Mouse (Mus musculus) E14TG2a.4 (cell line): Measurements from ENCODE around the gene Tctex1d1.

Experiments used
- H3K27me3 ChIP-seq: 2 replicates; pipeline ENCODE4 v1.6.1; 2014; ENCODE audit warnings: low read length, control low read depth; ENCODE audit not compliant: insufficient read depth
- H3K36me3 ChIP-seq: 2 replicates; pipeline ENCODE4 v1.6.1; 2014; ENCODE audit warnings: low read length, control low read depth; ENCODE audit not compliant: insufficient read depth
- H3K4me1 ChIP-seq: replicated peaks from 2 replicates; pipeline ENCODE4 v1.6.1; 2014; ENCODE audit warnings: low read depth, low read length, control low read depth
- H3K4me3 ChIP-seq: replicated peaks from 2 replicates; pipeline ENCODE4 v1.5.1; 2014; ENCODE audit warnings: mild to moderate bottlenecking, low read length
- H3K9me3 ChIP-seq: 2 replicates; pipeline ENCODE4 v1.6.1; 2014; ENCODE audit warnings: low read length, control low read depth
- CTCF ChIP-seq: conservative IDR thresholded peaks from 2 replicates; pipeline ENCODE4 v1.5.1; 2014; ENCODE audit warnings: low read length
- NANOG ChIP-seq: IDR thresholded peaks from 2 replicates; pipeline ENCODE4 v1.6.1; 2014; ENCODE audit warnings: borderline replicate concordance, low read length, mixed read lengths
- POU5F1 ChIP-seq: IDR thresholded peaks from 2 replicates; pipeline ENCODE4 v1.6.1; 2014; ENCODE audit warnings: low read length, borderline replicate concordance

The Tctex1d1 gene

DNA sequence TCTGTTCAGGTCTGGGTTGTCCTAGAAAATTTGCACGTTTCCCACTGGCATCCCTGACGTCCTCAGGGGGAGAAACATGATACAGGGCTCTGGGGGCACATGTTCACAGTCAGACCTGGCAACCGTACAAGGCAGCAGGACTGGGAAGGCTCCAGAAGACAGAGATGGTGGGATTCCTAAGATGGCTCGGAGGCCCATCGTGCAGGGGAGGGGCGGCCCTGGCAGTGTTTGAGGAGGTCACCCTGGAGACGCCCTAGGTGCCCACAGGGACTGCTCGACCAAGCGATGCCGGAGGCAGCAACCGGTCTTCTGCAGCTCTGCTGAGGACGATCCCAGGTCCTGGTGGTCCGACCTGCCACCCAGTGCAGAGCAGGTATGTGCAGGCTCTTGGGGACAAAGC lies at the start of gene Tctex1d1:
Gene Tctex1d1 (plus strand): TSS at position 167 of the 400 bp plus-strand sequence.
- Histone ChIP-seq H3K4me3 (peak within 1 kb of the TSS; percentile 62), H3K4me1 (peaks cover 41% of the 10 kb centered on the region)
- TF ChIP-seq CTCF (no peak), NANOG (no peak), POU5F1 (no peak)

DNA sequence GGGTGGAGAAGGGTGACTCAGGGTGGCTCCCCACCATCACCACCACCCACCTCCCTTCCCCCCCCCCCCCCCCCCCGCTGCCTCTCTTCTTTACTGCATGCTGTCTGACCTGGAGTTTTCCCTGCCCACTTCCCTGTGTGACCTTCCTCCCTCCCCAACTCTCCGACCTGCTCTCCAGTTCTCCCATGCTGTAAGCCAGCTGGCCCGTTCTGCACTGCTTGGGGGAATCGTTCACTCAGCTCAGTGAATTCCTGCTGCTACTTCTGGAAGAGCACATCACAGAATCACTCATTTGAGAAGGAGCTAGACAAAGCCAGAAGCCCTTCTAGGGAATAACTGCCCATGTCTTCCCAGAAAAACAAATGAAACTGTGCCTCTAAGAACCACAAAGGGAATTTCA lies 48.9 kb upstream of the Tctex1d1 start:
- H3K4me3 ChIP-seq = no peak overlapping the region
- TF ChIP-seq NANOG = no peak
- TF ChIP-seq CTCF = no peak
- no peak for TF ChIP-seq POU5F1
- no peaks in the 10 kb centered on the region for H3K36me3 ChIP-seq
- no peaks in the 10 kb centered on the region for H3K9me3 ChIP-seq
- H3K4me1 ChIP-seq = no peaks in the 10 kb centered on the region
- no peaks in the 10 kb centered on the region for H3K27me3 ChIP-seq

More for the DNA sequence above, at the start of gene Tctex1d1:
- H3K36me3 ChIP-seq = no peaks in the 10 kb centered on the region
- no peaks in the 10 kb centered on the region for H3K9me3 ChIP-seq
- H3K27me3 ChIP-seq = peaks cover 46% of the 10 kb centered on the region

DNA sequence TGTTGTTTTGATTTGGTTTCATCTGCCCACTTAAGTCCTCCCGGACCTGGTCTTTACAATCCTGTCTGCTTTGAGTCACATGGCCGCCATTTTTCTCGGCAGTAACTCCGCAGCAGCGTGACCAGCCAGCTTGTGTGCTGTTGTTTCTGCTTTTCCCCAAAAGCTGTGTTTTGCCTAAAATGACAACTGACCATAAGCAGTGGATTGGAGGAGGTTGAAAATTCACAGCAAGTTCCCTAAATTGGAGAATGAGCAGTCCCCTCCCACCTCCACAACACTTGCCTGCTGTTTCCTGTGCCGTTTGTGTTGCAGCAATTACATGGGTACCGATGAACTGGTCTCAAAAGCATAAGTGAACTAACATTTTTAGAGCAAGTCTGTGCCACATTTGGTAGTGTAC lies 47.7 kb upstream of the Tctex1d1 start:
- H3K9me3 ChIP-seq = no peaks in the 10 kb centered on the region
- no peak overlapping the region for H3K4me3 ChIP-seq
- H3K27me3 ChIP-seq = no peaks in the 10 kb centered on the region
- TF ChIP-seq CTCF = no peak
- no peak for TF ChIP-seq POU5F1
- TF ChIP-seq NANOG = no peak
- no peaks in the 10 kb centered on the region for H3K36me3 ChIP-seq
- no peaks in the 10 kb centered on the region for H3K4me1 ChIP-seq

DNA sequence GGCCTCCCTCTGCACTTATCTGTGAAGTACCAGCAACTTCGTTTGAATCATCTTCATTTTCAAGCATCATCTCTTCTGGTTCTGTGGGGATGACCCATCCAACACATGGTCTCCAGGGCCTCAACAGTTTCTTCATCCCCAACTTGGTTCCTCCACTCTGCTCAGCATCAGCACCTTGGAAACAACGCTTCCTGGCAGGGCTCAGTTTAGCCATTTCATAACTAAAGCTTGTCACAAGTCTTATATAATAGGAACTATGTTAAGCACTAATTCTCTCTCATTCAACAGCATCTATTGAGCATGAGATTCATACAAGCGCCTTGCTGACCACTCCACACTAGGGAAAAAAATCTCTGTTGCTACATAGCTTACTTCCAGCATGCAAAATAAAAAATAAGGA lies 38.1 kb upstream of the Tctex1d1 start:
- Histone ChIP-seq H3K9me3 (0 out of 2 replicates have a peak, but pooled peaks cover 3% of the 10 kb centered on the region), H3K4me1 (no peaks in the 10 kb centered on the region), H3K4me3 (no peak overlapping the region), H3K36me3 (no peaks in the 10 kb centered on the region), H3K27me3 (no peaks in the 10 kb centered on the region)
- TF ChIP-seq CTCF (no peak), NANOG (no peak), POU5F1 (no peak)

DNA sequence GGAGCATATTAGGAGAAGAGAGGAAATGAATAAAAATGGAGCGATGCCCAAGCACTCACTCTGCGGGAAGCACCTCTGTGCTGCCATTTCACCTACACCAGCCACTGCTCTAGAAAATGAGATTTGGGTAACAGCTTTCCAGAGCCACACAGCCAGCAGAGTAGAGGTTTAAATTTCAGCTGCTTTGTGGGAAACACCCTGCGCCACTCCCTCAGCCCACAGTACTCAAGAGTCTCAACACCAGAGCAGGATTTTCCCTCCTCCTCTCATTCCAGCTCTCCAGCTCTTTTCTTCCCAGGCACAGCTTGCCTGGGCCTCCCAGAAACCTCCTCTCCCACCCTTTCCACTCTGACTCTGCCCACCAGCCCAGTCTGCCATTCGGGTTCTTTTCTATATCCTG lies 37.7 kb upstream of the Tctex1d1 start:
- TF ChIP-seq POU5F1 = no peak
- no peak for TF ChIP-seq NANOG
- TF ChIP-seq CTCF = no peak
- no peaks in the 10 kb centered on the region for H3K4me1 ChIP-seq
- H3K36me3 ChIP-seq = no peaks in the 10 kb centered on the region
- H3K9me3 ChIP-seq = 0 out of 2 replicates have a peak, but pooled peaks cover 3% of the 10 kb centered on the region
- no peaks in the 10 kb centered on the region for H3K27me3 ChIP-seq
- no peak overlapping the region for H3K4me3 ChIP-seq

DNA sequence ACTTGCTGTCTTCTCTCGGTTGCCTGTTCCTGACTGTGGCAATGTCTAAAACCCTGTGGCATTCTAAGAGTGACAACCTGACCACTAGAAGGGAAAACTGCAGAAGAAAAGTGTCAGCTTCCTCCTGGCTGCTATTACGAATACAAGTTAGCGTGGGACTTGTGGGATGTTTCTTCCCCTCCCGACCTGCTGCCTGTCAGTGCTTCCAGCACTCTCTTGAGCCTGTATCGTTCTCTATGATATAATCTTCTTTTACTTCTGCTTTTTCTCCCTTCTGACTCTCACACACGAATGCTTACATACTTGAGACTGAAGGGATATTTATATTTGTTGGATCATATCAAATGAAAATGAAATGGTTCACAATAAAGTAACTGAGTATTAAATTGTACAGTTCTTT lies 34.1 kb upstream of the Tctex1d1 start:
- Histone ChIP-seq H3K27me3 (no peaks in the 10 kb centered on the region), H3K4me1 (no peaks in the 10 kb centered on the region), H3K9me3 (0 out of 2 replicates have a peak, but pooled peaks cover 2% of the 10 kb centered on the region), H3K36me3 (no peaks in the 10 kb centered on the region), H3K4me3 (no peak overlapping the region)
- TF ChIP-seq CTCF (no peak), POU5F1 (no peak), NANOG (no peak)

DNA sequence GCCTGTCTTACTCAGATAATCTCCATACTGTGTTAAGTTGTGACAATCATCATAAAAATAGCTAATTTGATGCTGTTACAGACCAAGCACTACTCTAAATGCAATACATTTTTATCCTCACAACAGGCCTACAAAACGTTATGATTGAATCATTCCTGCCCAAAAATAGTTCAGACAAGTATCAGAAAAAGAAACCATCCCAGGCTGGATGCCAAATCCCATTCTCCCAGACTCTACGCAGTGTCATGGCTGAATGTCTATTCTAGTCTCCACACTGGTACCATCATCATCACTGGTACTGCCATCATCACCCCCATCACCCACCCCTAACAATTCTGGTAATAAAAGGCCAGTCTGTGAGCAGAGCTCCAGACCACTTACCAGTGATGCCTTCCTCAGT lies 25.9 kb upstream of the Tctex1d1 start:
- Histone ChIP-seq H3K9me3 (no peaks in the 10 kb centered on the region), H3K4me3 (no peak overlapping the region)
- TF ChIP-seq NANOG (no peak), CTCF (no peak), POU5F1 (no peak)

DNA sequence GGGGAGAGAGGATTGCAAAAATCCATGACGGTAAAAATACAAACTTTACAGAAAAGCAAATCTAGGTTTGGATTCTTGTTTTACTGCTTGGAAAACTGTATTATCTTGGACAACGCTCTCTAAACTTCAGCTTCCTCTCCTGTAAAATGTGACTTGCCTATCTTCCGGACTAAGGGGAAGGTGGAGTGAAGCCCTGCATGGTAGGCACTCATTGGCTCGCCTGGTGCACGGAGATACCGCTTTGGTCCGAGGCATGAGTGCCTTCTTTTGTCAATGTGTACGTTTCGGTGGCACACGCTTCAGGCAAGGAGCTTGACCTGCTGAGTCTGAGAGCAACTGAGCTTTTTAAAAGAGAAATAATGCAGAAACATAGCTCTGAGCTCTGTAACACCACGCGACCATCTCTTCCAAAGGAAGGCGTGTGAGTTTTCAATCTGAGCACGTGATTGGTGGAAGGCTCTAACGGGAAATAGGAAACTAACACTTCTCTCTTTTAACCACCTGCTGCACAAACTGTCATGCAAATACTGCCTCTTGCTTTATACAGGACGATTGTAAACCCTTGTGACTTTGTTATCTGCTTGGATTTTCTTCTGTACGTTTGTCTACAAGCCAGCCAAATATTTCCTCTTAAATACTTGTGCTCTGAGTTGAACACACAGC lies 23.0 kb upstream of the Tctex1d1 start:
- TF ChIP-seq CTCF = no peak
- no peak for TF ChIP-seq POU5F1
- no peak for TF ChIP-seq NANOG
- Histone ChIP-seq H3K36me3 (no peaks in the 10 kb centered on the region), H3K4me3 (no peak overlapping the region), H3K4me1 (peaks cover 9% of the 10 kb centered on the region), H3K9me3 (no peaks in the 10 kb centered on the region), H3K27me3 (peaks cover 17% of the 10 kb centered on the region)

More for the DNA sequence above, 25.9 kb upstream of the Tctex1d1 start:
- Histone ChIP-seq H3K27me3 (peaks cover 10% of the 10 kb centered on the region), H3K36me3 (no peaks in the 10 kb centered on the region), H3K4me1 (peaks cover 9% of the 10 kb centered on the region)

DNA sequence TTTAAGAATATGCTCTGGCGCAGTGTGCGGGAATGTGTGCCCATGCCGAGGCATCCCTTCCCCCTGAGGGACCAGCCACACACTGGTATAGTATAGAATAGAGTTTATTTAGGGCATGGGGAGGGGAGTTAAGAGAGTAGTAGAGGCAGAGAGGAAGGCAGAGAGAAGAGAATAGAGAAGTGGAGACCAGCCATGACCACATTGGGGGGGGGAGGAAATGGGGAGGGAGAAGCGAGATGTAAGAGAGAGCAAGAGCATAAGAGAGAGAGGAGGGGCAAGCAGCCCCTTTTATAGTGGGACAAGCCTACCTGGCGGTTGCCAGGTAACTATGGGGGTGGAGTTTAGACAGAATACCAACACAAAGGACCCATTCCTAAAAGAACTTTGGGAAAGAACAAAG lies 19.0 kb upstream of the Tctex1d1 start:
- H3K27me3 ChIP-seq = peaks cover 16% of the 10 kb centered on the region
- peaks cover 9% of the 10 kb centered on the region for H3K4me1 ChIP-seq
- H3K4me3 ChIP-seq = no peak overlapping the region
- H3K9me3 ChIP-seq = no peaks in the 10 kb centered on the region
- H3K36me3 ChIP-seq = no peaks in the 10 kb centered on the region
- TF ChIP-seq NANOG (no peak), POU5F1 (no peak), CTCF (no peak)
